Mouse (Mus musculus): ENCODE results near the gene Il3. TPM values are rescaled to one million over a fixed set of nuclear protein-coding genes. Genes with fewer than 3 reads are reported as not detected.

Gene Il3
- total and polyA plus RNA-seq, 3 experiments: not detected

DNA sequence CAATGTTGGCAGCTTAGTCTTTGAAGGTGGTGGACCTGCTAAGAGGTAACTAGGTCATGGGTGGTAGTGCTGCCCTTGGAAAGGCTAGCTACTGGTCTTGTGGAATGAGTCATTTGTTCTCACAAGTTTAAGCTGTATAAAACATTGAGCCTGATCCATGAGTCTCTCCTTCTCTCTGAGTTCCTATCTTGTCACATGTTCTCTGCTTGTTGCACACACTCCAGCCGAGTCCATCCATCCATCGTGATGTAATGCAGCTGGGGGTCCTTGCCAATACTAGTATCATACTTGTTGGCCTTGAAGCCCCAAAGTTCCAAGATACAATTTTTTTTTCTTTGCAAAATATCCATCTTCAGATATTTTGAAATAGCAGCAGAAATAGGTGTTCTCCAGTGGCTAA, 39.6 kb downstream of the Il3 start:
- WGBS: 77% methylated on average over 2 of the region's 2 CpGs
- Histone ChIP-seq H3K36me3 (ENCODE audit: control insufficient read depth, insufficient read depth, low read length) (no peaks in the 10 kb centered on the region), H3K4me3 (no peak overlapping the region), H3K9ac (ENCODE audit: low read depth, low read length) (no peak overlapping the region), H3K27ac (no peak overlapping the region), H3K4me1 (ENCODE audit: control insufficient read depth, insufficient read depth, low read length) (no peaks in the 10 kb centered on the region), H3K27me3 (ENCODE audit: control insufficient read depth, insufficient read depth, low read length) (no peaks in the 10 kb centered on the region), H3K79me2 (replicated peaks; ENCODE audit: control insufficient read depth, insufficient read depth, low read length) (no peaks in the 10 kb centered on the region)
- intact Hi-C loops (cut with DNase I): no loop called here
- TF ChIP-seq EP300 (IDR thresholded peaks at IDR 0.05; ENCODE audit: insufficient read depth, low read depth, low read length) (no peak), POLR2A (IDR thresholded peaks at IDR 0.05; ENCODE audit: insufficient read depth, low read depth, low read length) (no peak), CTCF (IDR thresholded peaks at IDR 0.05) (no peak)
- DNase-seq: no peak

DNA sequence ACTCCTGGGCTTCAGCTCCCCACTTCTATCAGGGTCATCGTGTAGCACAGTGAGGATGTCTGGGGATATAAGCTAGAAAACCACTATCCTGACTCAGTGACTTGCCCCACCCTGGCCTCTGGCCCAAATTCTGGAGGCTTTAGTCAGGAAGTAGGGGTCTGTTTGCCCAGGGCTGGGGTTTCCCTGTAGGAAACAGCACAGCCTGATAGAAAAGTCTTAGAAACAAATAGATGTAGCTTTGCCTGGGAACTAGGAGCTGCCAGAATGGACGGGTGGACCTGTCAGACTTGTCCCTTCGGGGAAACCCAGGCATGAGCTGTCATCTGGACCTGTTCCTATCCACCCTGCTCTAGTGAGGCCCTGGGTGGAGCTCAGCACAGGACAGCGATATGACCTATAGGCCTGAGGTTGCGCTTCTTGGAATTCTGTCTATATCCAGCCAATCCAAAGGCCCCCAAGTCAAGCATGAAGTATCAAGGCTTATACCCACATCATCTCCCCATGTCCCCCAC, 42.5 kb downstream of the Il3 start:
- WGBS: 64% methylated on average over 5 of the region's 5 CpGs
- Histone ChIP-seq H3K36me3 (ENCODE audit: control insufficient read depth, insufficient read depth, low read length) (no peaks in the 10 kb centered on the region), H3K4me3 (no peak overlapping the region), H3K79me2 (replicated peaks; ENCODE audit: control insufficient read depth, insufficient read depth, low read length) (no peaks in the 10 kb centered on the region), H3K27ac (no peak overlapping the region), H3K9ac (ENCODE audit: low read depth, low read length) (no peak overlapping the region), H3K4me1 (ENCODE audit: control insufficient read depth, insufficient read depth, low read length) (no peaks in the 10 kb centered on the region), H3K27me3 (ENCODE audit: control insufficient read depth, insufficient read depth, low read length) (no peaks in the 10 kb centered on the region)
- no peak for TF ChIP-seq CTCF (IDR thresholded peaks at IDR 0.05)
- TF ChIP-seq POLR2A (IDR thresholded peaks at IDR 0.05; ENCODE audit: insufficient read depth, low read depth, low read length): no peak
- no peak for TF ChIP-seq EP300 (IDR thresholded peaks at IDR 0.05; ENCODE audit: insufficient read depth, low read depth, low read length)
- intact Hi-C loops (cut with DNase I): no loop called here
- no peak for DNase-seq

DNA sequence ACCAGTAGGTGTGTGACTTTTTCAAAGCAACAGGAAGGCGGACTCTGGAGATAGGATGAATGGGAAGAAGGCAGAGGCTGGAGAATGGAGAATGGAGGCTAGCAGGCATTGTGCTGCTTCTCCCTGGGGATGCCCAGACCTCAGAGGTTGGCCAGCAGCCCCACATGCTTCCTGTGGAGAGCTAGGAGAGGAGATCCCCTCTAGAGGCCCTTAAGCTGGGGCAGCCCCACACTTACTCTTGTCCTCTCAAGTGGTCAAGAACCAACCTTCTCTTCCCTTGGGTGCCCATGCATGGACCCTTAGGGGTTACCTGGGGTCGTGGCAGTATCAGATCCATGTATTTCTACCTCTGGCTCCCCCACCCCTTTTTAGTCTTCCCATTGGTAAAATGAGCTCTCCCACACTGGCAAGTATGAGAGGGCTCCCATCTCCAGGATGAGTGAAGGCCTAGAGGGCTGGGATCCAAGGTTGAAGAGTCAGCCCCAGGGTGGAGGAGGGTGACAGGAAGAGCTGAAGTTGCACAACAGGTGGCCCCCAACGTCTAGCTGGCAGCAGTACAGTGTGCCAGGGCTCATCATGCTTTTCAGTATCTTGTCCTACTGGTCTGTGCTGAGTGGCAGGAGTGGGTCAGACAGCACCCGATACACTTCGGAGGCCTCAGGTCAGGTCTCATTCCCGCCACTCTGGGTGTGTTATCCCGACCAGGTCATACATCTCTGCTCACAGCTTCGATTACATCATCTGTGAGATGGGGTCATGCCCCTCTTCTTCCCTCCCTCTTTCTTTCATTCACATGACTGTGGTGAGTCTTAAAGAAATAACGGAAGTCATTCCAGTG, 43.2 kb downstream of the Il3 start:
- no peak for TF ChIP-seq POLR2A (IDR thresholded peaks at IDR 0.05; ENCODE audit: insufficient read depth, low read depth, low read length)
- no peak for TF ChIP-seq EP300 (IDR thresholded peaks at IDR 0.05; ENCODE audit: insufficient read depth, low read depth, low read length)
- no peak for TF ChIP-seq CTCF (IDR thresholded peaks at IDR 0.05)
- no peaks in the 10 kb centered on the region for H3K79me2 ChIP-seq (replicated peaks; ENCODE audit: control insufficient read depth, insufficient read depth, low read length)
- WGBS: 80% methylated on average over 9 of the region's 9 CpGs
- H3K9ac ChIP-seq (ENCODE audit: low read depth, low read length): no peak overlapping the region
- H3K27me3 ChIP-seq (ENCODE audit: control insufficient read depth, insufficient read depth, low read length): no peaks in the 10 kb centered on the region
- H3K4me1 ChIP-seq (ENCODE audit: control insufficient read depth, insufficient read depth, low read length): no peaks in the 10 kb centered on the region
- no peak for DNase-seq
- H3K27ac ChIP-seq: no peak overlapping the region
- intact Hi-C loops (cut with DNase I): no loop called here
- no peak overlapping the region for H3K4me3 ChIP-seq
- no peaks in the 10 kb centered on the region for H3K36me3 ChIP-seq (ENCODE audit: control insufficient read depth, insufficient read depth, low read length)

DNA sequence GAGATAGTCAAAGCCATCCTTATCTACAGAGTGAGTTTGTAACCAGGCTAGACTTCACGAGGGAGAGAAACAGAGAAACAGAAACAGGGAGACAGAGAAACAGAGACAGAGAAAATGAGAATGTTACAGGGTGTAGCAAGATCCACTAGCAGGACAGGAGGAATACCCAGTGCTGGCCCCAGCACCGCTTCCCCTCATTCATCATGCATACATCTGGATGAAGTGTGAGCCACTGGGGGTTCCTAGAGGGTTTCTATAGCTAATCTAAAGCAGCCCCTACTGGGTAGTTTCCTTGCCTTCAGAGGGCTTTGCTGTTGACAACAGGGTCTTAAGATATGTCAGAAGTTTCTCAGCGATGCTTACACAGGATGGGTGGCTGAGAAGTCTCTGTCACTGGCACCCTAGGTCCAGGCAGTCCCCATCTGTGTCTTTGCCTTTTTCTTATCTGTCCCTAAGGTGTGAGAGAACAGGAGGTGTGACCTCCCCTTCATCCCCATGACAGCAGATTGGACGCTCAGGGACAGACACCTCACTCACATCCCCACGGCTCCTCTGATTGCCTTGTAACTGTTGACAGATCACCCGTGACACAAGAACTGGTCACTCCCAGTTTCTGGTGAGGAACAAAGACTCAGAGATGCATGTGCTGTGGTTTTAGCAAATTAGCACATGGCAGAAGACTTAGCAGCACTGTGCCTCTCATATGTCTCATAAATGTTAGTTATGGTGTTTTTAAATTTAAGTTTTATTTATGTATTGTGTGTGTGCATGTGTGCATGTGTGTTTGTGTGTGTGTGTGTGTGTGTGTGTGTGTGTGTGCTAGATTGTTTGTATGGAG, 47.0 kb downstream of the Il3 start:
- TF ChIP-seq EP300 (IDR thresholded peaks at IDR 0.05; ENCODE audit: insufficient read depth, low read depth, low read length): no peak
- no peak for TF ChIP-seq CTCF (IDR thresholded peaks at IDR 0.05)
- TF ChIP-seq POLR2A (IDR thresholded peaks at IDR 0.05; ENCODE audit: insufficient read depth, low read depth, low read length): no peak

DNA sequence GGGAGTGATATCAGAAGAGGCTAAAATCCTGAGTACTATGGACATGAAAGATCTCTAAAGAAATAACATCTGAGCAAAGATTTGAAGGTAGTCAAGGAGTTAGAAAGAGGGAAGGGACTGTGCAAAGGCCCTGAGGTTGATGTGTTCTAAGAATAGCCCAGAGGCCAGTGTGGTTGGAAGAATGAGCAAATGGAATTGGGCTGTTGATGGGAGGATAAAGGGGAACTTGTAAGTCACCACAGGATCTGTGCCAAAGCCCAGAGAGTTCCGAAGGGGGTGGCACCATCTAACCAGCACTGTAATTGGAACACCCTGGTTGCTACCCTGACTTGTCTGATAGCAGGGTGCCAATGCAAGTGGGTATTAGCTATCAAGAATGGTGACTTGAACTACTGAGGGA, 47.9 kb downstream of the Il3 start:
- H3K4me1 ChIP-seq (ENCODE audit: control insufficient read depth, insufficient read depth, low read length): peaks cover 6% of the 10 kb centered on the region
- H3K4me3 ChIP-seq: no peak overlapping the region
- 74% methylated on average over 1 of the region's 1 CpGs for WGBS
- no peaks in the 10 kb centered on the region for H3K79me2 ChIP-seq (replicated peaks; ENCODE audit: control insufficient read depth, insufficient read depth, low read length)
- H3K9ac ChIP-seq (ENCODE audit: low read depth, low read length): no peak overlapping the region
- no peak overlapping the region for H3K27ac ChIP-seq
- H3K27me3 ChIP-seq (ENCODE audit: control insufficient read depth, insufficient read depth, low read length): no peaks in the 10 kb centered on the region
- H3K36me3 ChIP-seq (ENCODE audit: control insufficient read depth, insufficient read depth, low read length): no peaks in the 10 kb centered on the region
- TF ChIP-seq CTCF (IDR thresholded peaks at IDR 0.05) (no peak), EP300 (IDR thresholded peaks at IDR 0.05; ENCODE audit: insufficient read depth, low read depth, low read length) (no peak), POLR2A (IDR thresholded peaks at IDR 0.05; ENCODE audit: insufficient read depth, low read depth, low read length) (no peak)
- intact Hi-C loops (cut with DNase I): no loop called here
- no peak for DNase-seq

More for the DNA sequence above, 47.0 kb downstream of the Il3 start:
- 42% methylated on average over 6 of the region's 6 CpGs for WGBS
- Histone ChIP-seq H3K9ac (ENCODE audit: low read depth, low read length) (no peak overlapping the region), H3K4me3 (no peak overlapping the region), H3K27me3 (ENCODE audit: control insufficient read depth, insufficient read depth, low read length) (no peaks in the 10 kb centered on the region), H3K4me1 (ENCODE audit: control insufficient read depth, insufficient read depth, low read length) (peaks cover 2% of the 10 kb centered on the region), H3K79me2 (replicated peaks; ENCODE audit: control insufficient read depth, insufficient read depth, low read length) (no peaks in the 10 kb centered on the region), H3K36me3 (ENCODE audit: control insufficient read depth, insufficient read depth, low read length) (no peaks in the 10 kb centered on the region), H3K27ac (no peak overlapping the region)
- DNase-seq: no peak
- intact Hi-C loops (cut with DNase I): no loop called here

Data from heart, adult 2 months (tissue).